Mouse (Mus musculus): ENCODE data around the gene Slc35d2.

GRCm38 (mm10) chr13:64091006-64091405, 38.2 kb downstream of the Slc35d2 start:
- TF ChIP-seq POLR2A (IDR thresholded peaks at IDR 0.05; ENCODE audit: control insufficient read depth, low read depth, low read length) (no peak), CTCF (IDR thresholded peaks at IDR 0.05; ENCODE audit: control insufficient read depth, insufficient read depth, insufficient replicate concordance, low read depth, low read length) (no peak)
